Mouse (Mus musculus): ENCODE data around the gene Slc25a11. TPM values are rescaled to one million over a fixed set of nuclear protein-coding genes. Genes with fewer than 3 reads are reported as not detected.

Gene Slc25a11
- total RNA-seq, 1 experiment from 2014 or later = 52.5 TPM

Other genes starting within 250 kb of the Slc25a11 start
- 13.4 and 16.5 TPM in 2 replicates for gene Pelp1, start 237.4 kb downstream of the Slc25a11 start, total RNA-seq (2017)
- 43.6 and 46.6 TPM in 2 replicates for gene Arrb2, start 214.8 kb downstream of the Slc25a11 start, total RNA-seq (2017)
- 36.3 and 43.1 TPM in 2 replicates for gene Med11, start 195.6 kb downstream of the Slc25a11 start, total RNA-seq (2017)
- gene Zmynd15, start 188.0 kb downstream of the Slc25a11 start, total RNA-seq (2017) = not detected in 2 replicates
- gene Cxcl16, start 187.5 kb downstream of the Slc25a11 start, total RNA-seq (2017) = not detected in 2 replicates
- gene Tm4sf5, start 142.2 kb downstream of the Slc25a11 start, total RNA-seq (2017) = not detected in 2 replicates
- gene Vmo1, start 132.9 kb downstream of the Slc25a11 start, total RNA-seq (2017) = not detected in 2 replicates
- gene Gltpd2, start 128.3 kb downstream of the Slc25a11 start, total RNA-seq (2017) = not detected in 2 replicates
- 218 and 223 TPM in 2 replicates for gene Psmb6, start 122.1 kb downstream of the Slc25a11 start, total RNA-seq (2017)
- not detected in 2 replicates for gene Gm40193, start 114.5 kb downstream of the Slc25a11 start, total RNA-seq (2017)
- 1.2 and 2.7 TPM in 2 replicates for gene Pld2, start 107.4 kb downstream of the Slc25a11 start, total RNA-seq (2017)
- gene Mink1, start 84.6 kb downstream of the Slc25a11 start, total RNA-seq (2017) = 30.8 and 33.5 TPM in 2 replicates
- not detected in 2 replicates for gene 4930544D05Rik, start 31.6 kb downstream of the Slc25a11 start, total RNA-seq (2017)
- gene Chrne, start 28.3 kb downstream of the Slc25a11 start, total RNA-seq (2017) = 0.37 TPM in 1 of 2 replicates, not detected in the other
- gene Gp1ba, start 8.4 kb downstream of the Slc25a11 start, total RNA-seq (2017) = 0.58 and 3.2 TPM in 2 replicates
- 56.9 and 65.8 TPM in 2 replicates for gene Rnf167, start 244 bp downstream of the Slc25a11 start, total RNA-seq (2017)
- gene Pfn1, start 7.2 kb upstream of the Slc25a11 start, total RNA-seq (2017) = 437 and 465 TPM in 2 replicates
- 8.9 and 10.0 TPM in 2 replicates for gene Eno3, start 9.7 kb upstream of the Slc25a11 start, total RNA-seq (2017)
- 43.2 and 53.2 TPM in 2 replicates for gene Spag7, start 21.9 kb upstream of the Slc25a11 start, total RNA-seq (2017)
- 5.3 and 13.3 TPM in 2 replicates for gene Camta2, start 40.6 kb upstream of the Slc25a11 start, total RNA-seq (2017)
- gene Inca1, start 52.7 kb upstream of the Slc25a11 start, total RNA-seq (2017) = not detected in 2 replicates
- 4.7 and 8.6 TPM in 2 replicates for gene Kif1c, start 53.1 kb upstream of the Slc25a11 start, total RNA-seq (2017)
- 2.3 and 4.2 TPM in 2 replicates for gene Zfp3, start 116.7 kb upstream of the Slc25a11 start, total RNA-seq (2017)
- gene Scimp, start 165.1 kb upstream of the Slc25a11 start, total RNA-seq (2017) = not detected in 2 replicates
- 63.2 and 68.4 TPM in 2 replicates for gene Rabep1, start 197.3 kb upstream of the Slc25a11 start, total RNA-seq (2017)

Measured in common myeloid progenitor, adult 5-6 weeks (primary cell).